16 mouse cellular contexts compared by ENCODE assay signal in the genomic region with DNA sequence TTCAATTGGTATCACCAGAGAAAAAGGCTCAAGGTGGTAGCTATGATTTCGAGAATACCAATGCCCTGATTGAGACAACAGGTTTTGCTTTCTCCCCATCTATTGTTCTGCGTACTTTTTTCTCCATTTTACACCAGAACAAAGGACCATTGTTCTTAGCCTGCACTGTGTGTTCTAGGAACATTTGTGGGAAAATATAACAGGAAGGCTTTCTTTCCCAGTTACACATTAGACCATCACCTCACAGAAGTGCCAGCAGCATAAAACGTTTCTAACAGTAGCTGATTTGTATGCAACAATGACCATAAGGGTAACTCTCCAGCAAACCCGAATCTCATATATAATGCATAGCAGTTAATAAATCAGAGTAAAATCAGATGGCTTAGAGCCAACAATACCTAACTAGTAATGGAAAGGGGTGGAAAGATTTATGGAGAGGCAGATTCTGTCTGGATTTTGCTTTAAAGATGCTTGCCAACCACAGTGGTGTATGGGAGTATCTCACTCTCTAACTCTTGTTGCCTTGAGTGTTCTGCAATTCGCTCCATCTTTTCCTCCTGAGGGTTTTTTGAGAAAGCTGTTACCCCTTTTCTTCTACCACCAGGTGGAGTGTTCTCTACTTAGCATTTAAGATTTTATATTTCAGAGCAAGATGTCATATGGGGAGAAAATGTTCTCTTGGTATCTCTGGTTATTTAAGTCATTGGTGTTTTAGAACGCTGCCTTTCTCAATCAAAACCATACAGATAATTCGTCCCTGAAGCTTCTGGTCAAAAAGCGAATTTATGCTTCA.
DNase-seq lines count a peak whose midpoint lies in the region; ATAC-seq and TF ChIP-seq lines count a peak whose summit lies in the region.
"Had no signal": no experiment of that assay in that cellular context is flagged by ENCODE, and none has a peak within 500 bp of the region (broad histone marks: within the 10 kb centered on the region; RNA-seq: fewer than 3 reads in every experiment).

No protein-coding gene starts in this region.

- H3K4me2 ChIP-seq in embryonic facial prominence, embryonic 11.5 days (ENCODE audit: low read depth, low read length): no peak overlapping the region
- H3K4me2 ChIP-seq in kidney, postnatal 0 days (ENCODE audit: low read length): no peak overlapping the region
- H3K4me2 ChIP-seq: limb, embryonic 15.5 days; lung, embryonic 15.5 days; midbrain, embryonic 11.5 days; stomach, embryonic 15.5 days had no signal

- H3K9ac ChIP-seq in embryonic facial prominence, embryonic 11.5 days (replicated peaks; ENCODE audit: low read length): no peak overlapping the region
- no peak overlapping the region for H3K9ac ChIP-seq in kidney, postnatal 0 days (ENCODE audit: low read depth, low read length)
- H3K9ac ChIP-seq: limb, embryonic 15.5 days; lung, embryonic 15.5 days; stomach, embryonic 15.5 days had no signal

- no peak overlapping the region for H3K27ac ChIP-seq in embryonic facial prominence, embryonic 11.5 days (replicated peaks; ENCODE audit: low read depth, low read length)
- no peak overlapping the region for H3K27ac ChIP-seq in embryonic facial prominence, embryonic 10.5 days (replicated peaks)
- H3K27ac ChIP-seq in kidney, postnatal 0 days: no peak overlapping the region
- H3K27ac ChIP-seq in limb, embryonic 10.5 days: peak overlapping the region; percentile 72
- H3K27ac ChIP-seq: limb, embryonic 15.5 days; lung, embryonic 15.5 days; stomach, embryonic 15.5 days had no signal

- no peaks in the 10 kb centered on the region for H3K9me3 ChIP-seq in embryonic facial prominence, embryonic 11.5 days (replicated peaks; ENCODE audit: control insufficient read depth, low read length)
- no peaks in the 10 kb centered on the region for H3K9me3 ChIP-seq in embryonic facial prominence, embryonic 10.5 days
- H3K9me3 ChIP-seq in kidney, postnatal 0 days (replicated peaks; ENCODE audit: low read length): no peaks in the 10 kb centered on the region
- H3K9me3 ChIP-seq in limb, embryonic 10.5 days (replicated peaks): no peaks in the 10 kb centered on the region
- H3K9me3 ChIP-seq: limb, embryonic 15.5 days; lung, embryonic 15.5 days; stomach, embryonic 15.5 days had no signal

- H3K36me3 ChIP-seq in embryonic facial prominence, embryonic 11.5 days (replicated peaks; ENCODE audit: control insufficient read depth, insufficient read depth, low read depth, low read length): no peaks in the 10 kb centered on the region
- no peaks in the 10 kb centered on the region for H3K36me3 ChIP-seq in embryonic facial prominence, embryonic 10.5 days (replicated peaks)
- H3K36me3 ChIP-seq in kidney, postnatal 0 days (ENCODE audit: insufficient read depth, low read length): no peaks in the 10 kb centered on the region
- no peaks in the 10 kb centered on the region for H3K36me3 ChIP-seq in limb, embryonic 10.5 days
- H3K36me3 ChIP-seq: limb, embryonic 15.5 days; lung, embryonic 15.5 days; stomach, embryonic 15.5 days had no signal

- H3K27me3 ChIP-seq in embryonic facial prominence, embryonic 11.5 days (ENCODE audit: control insufficient read depth, insufficient read depth, low read length): no peaks in the 10 kb centered on the region
- H3K27me3 ChIP-seq in embryonic facial prominence, embryonic 10.5 days (replicated peaks; ENCODE audit: low read depth, poor library complexity, severe bottlenecking): no peaks in the 10 kb centered on the region; the same call in 1 of the 2 replicates
- H3K27me3 ChIP-seq in kidney, postnatal 0 days (ENCODE audit: insufficient read depth, low read length): no peaks in the 10 kb centered on the region
- peaks cover 19% of the 10 kb centered on the region; the same call in 1 of the 2 replicates for H3K27me3 ChIP-seq in limb, embryonic 10.5 days (ENCODE audit: low read depth, poor library complexity, severe bottlenecking)
- H3K27me3 ChIP-seq: stomach, embryonic 15.5 days had no signal

- WGBS in embryonic facial prominence, embryonic 11.5 days: 62% methylated on average over 8 of the region's 8 CpGs
- 63% methylated on average over 8 of the region's 8 CpGs for whole genome bisulfite sequencing in embryonic facial prominence, embryonic 10.5 days
- WGBS in kidney, postnatal 0 days: 45% methylated on average over 8 of the region's 8 CpGs
- 61% methylated on average over 8 of the region's 8 CpGs for WGBS in limb, embryonic 10.5 days

- H3K4me3 ChIP-seq in embryonic facial prominence, embryonic 11.5 days (ENCODE audit: low read depth, low read length): no peak overlapping the region
- no peak overlapping the region for H3K4me3 ChIP-seq in embryonic facial prominence, embryonic 10.5 days
- no peak overlapping the region for H3K4me3 ChIP-seq in kidney, postnatal 0 days (replicated peaks; ENCODE audit: low read depth, low read length)
- H3K4me3 ChIP-seq in limb, embryonic 10.5 days: no peak overlapping the region
- H3K4me3 ChIP-seq: limb, embryonic 15.5 days; lung, embryonic 15.5 days; stomach, embryonic 15.5 days had no signal

- DNase-seq in embryonic facial prominence, embryonic 11.5 days (ENCODE audit: low spot score): peak; percentile 30
- DNase-seq in embryonic facial prominence, embryonic 10.5 days (ENCODE audit: low spot score): no peak
- DNase-seq in kidney, postnatal 0 days (ENCODE audit: low spot score): peak; percentile 49
- no peak for DNase-seq in kidney, adult 9 months
- DNase-seq in 3T3-L1 (ENCODE audit: low read depth, low spot score): peak; percentile 8
- no peak for DNase-seq in limb, embryonic 10.5 days (ENCODE audit: low spot score)
- DNase-seq: adrenal gland, adult 2 months; cerebellum, postnatal 14 days; layer of hippocampus, postnatal 36 days; thymus, postnatal 25 days had no signal

- ATAC-seq in embryonic facial prominence, embryonic 11.5 days (replicated peaks; ENCODE audit: insufficient number of reproducible peaks, low FRiP score, low TSS enrichment, low read depth): no peak
- ATAC-seq in kidney, postnatal 0 days (replicated peaks; ENCODE audit: low FRiP score, low read depth): no peak
- no peak for ATAC-seq in erythroblast, adult 5-6 weeks (replicated peaks; ENCODE audit: low FRiP score, poor library complexity, severe bottlenecking)
- ATAC-seq in inflammation-experienced regulatory T-cells, adult 6 months: no peak

- TF ChIP-seq CTCF in kidney, postnatal 0 days (IDR thresholded peaks at IDR 0.05; ENCODE audit: low read depth): peak; percentile 63

- H3K4me1 ChIP-seq in embryonic facial prominence, embryonic 11.5 days (ENCODE audit: control insufficient read depth, insufficient read depth, low read length): no peaks in the 10 kb centered on the region
- H3K4me1 ChIP-seq in embryonic facial prominence, embryonic 10.5 days: no peaks in the 10 kb centered on the region
- H3K4me1 ChIP-seq in kidney, postnatal 0 days (replicated peaks; ENCODE audit: insufficient read depth, low read length): no peaks in the 10 kb centered on the region
- peaks cover 28% of the 10 kb centered on the region for H3K4me1 ChIP-seq in limb, embryonic 10.5 days
- H3K4me1 ChIP-seq: limb, embryonic 15.5 days; lung, embryonic 15.5 days; stomach, embryonic 15.5 days had no signal

Comparison
In these comparisons a context has a peak if more than half of its experiments do, and no peak if none do; other contexts are left out.
1. DNase-seq: peak in embryonic facial prominence, embryonic 11.5 days (single experiment), kidney, postnatal 0 days (single experiment) and 3T3-L1 (single experiment); none in embryonic facial prominence, embryonic 10.5 days (single experiment), kidney, adult 9 months (single experiment) and limb, embryonic 10.5 days (single experiment).